Mouse (Mus musculus) intestine, embryonic 15.5 days (tissue): ENCODE measurements around the gene Rac1. TPM values are rescaled to one million over a fixed set of nuclear protein-coding genes. Genes with fewer than 3 reads are reported as not detected.

Experiments used
- ATAC-seq: fragments of 200-750 bp; cut with Nextera tagmentation; 2 replicates; pipeline ENCODE4 v1.8.0; 2017; ENCODE audit warnings: moderate TSS enrichment, moderate library complexity
- H3K27ac ChIP-seq: fragments of 300-500 bp; sonication (generic); 2 replicates; pipeline ENCODE4 v1.5.1; 2015; ENCODE audit warnings: mild to moderate bottlenecking, inconsistent platforms
- H3K27me3 ChIP-seq: fragments of 300-500 bp; sonication (generic); replicated peaks from 2 replicates; pipeline ENCODE4 v1.6.1; 2015; ENCODE audit warnings: inconsistent platforms
- H3K36me3 ChIP-seq: fragments of 300-500 bp; sonication (generic); 2 replicates; pipeline ENCODE4 v1.6.1; 2015; ENCODE audit warnings: inconsistent platforms
- H3K4me1 ChIP-seq: fragments of 300-500 bp; sonication (generic); replicated peaks from 2 replicates; pipeline ENCODE4 v1.6.1; 2015; ENCODE audit warnings: inconsistent platforms
- H3K4me2 ChIP-seq: fragments of 300-500 bp; sonication (generic); replicated peaks from 2 replicates; pipeline ENCODE4 v1.6.1; 2015; ENCODE audit warnings: mild to moderate bottlenecking, inconsistent platforms
- H3K4me3 ChIP-seq: fragments of 300-500 bp; sonication (generic); replicated peaks from 2 replicates; pipeline ENCODE4 v1.5.1; 2015; ENCODE audit warnings: inconsistent platforms
- H3K9ac ChIP-seq: fragments of 300-500 bp; sonication (generic); 2 replicates; pipeline ENCODE4 v1.6.1; 2015; ENCODE audit warnings: inconsistent platforms
- H3K9me3 ChIP-seq: fragments of 300-500 bp; sonication (generic); 2 replicates; pipeline ENCODE4 v1.6.1; 2016; ENCODE audit warnings: inconsistent platforms
- WGBS: fragments of 180-500 bp; shearing (Covaris S2); methylation state at CpG from one replicate; pipeline ENCODE4 v1.1.7; 2015; 5-methylcytosine and 5-hydroxymethylcytosine counted together
- polyA plus RNA-seq: library from polyadenylated mRNA; unstranded; fragments of >200 nt; fragmentation: Nextera tagmentation; extraction: Ambion mirVana; gene quantifications from 2 replicates; pipeline ENCODE4 v1.2.1, GENCODE M21; 2015

Rac1 gene
- polyA plus RNA-seq, 1 experiment from 2014 or later: 446 TPM

- H3K27ac ChIP-seq: no peak overlapping the region
- H3K4me3 ChIP-seq: no peak overlapping the region
- no peaks in the 10 kb centered on the region for H3K9me3 ChIP-seq
- no peak overlapping the region for H3K9ac ChIP-seq
- H3K4me1 ChIP-seq: no peaks in the 10 kb centered on the region
- WGBS: 92% methylated on average over 10 of the region's 10 CpGs
- H3K27me3 ChIP-seq: no peaks in the 10 kb centered on the region
- H3K4me2 ChIP-seq: no peak overlapping the region
- peaks cover 4% of the 10 kb centered on the region; the same call in 1 of the 2 replicates for H3K36me3 ChIP-seq
- no peak for ATAC-seq
Observed at GRCm38 (mm10) chr5:143487193-143487592, 40.6 kb downstream of the Rac1 start.

GRCm38 (mm10) chr5:143484955-143485354, 42.9 kb downstream of the Rac1 start:
- no peak overlapping the region for H3K4me3 ChIP-seq
- WGBS: 85% methylated on average over 5 of the region's 5 CpGs
- peaks cover 4% of the 10 kb centered on the region; the same call in 1 of the 2 replicates for H3K36me3 ChIP-seq
- H3K4me2 ChIP-seq: no peak overlapping the region
- H3K9me3 ChIP-seq: no peaks in the 10 kb centered on the region
- ATAC-seq: no peak
- H3K9ac ChIP-seq: no peak overlapping the region
- H3K27me3 ChIP-seq: no peaks in the 10 kb centered on the region
- H3K27ac ChIP-seq: no peak overlapping the region
- H3K4me1 ChIP-seq: no peaks in the 10 kb centered on the region

- no peak overlapping the region for H3K27ac ChIP-seq
- no peaks in the 10 kb centered on the region for H3K9me3 ChIP-seq
- no peaks in the 10 kb centered on the region for H3K27me3 ChIP-seq
- no peak overlapping the region for H3K9ac ChIP-seq
- H3K36me3 ChIP-seq: peaks cover 13% of the 10 kb centered on the region; the same call in 1 of the 2 replicates
- H3K4me3 ChIP-seq: no peak overlapping the region
- 83% methylated on average over 3 of the region's 3 CpGs for WGBS
- H3K4me2 ChIP-seq: no peak overlapping the region
- no peaks in the 10 kb centered on the region for H3K4me1 ChIP-seq
- no peak for ATAC-seq
Observed at GRCm38 (mm10) chr5:143477901-143478300, 49.9 kb downstream of the Rac1 start.

- H3K9ac ChIP-seq: no peak overlapping the region
- 92% methylated on average over 6 of the region's 6 CpGs for WGBS
- no peak overlapping the region for H3K27ac ChIP-seq
- H3K36me3 ChIP-seq: peaks cover 15% of the 10 kb centered on the region; the same call in 1 of the 2 replicates
- no peak overlapping the region for H3K4me3 ChIP-seq
- no peak overlapping the region for H3K4me2 ChIP-seq
- ATAC-seq: no peak
- no peaks in the 10 kb centered on the region for H3K27me3 ChIP-seq
- H3K4me1 ChIP-seq: no peaks in the 10 kb centered on the region
- H3K9me3 ChIP-seq: no peaks in the 10 kb centered on the region
Observed at GRCm38 (mm10) chr5:143476013-143476412, 51.8 kb downstream of the Rac1 start.

GRCm38 (mm10) chr5:143475153-143475844, 52.5 kb downstream of the Rac1 start:
- Histone ChIP-seq H3K4me3 (no peak overlapping the region), H3K4me2 (no peak overlapping the region), H3K27me3 (no peaks in the 10 kb centered on the region), H3K4me1 (no peaks in the 10 kb centered on the region), H3K27ac (no peak overlapping the region), H3K9ac (no peak overlapping the region), H3K36me3 (peaks cover 15% of the 10 kb centered on the region; the same call in 1 of the 2 replicates), H3K9me3 (no peaks in the 10 kb centered on the region)
- ATAC-seq: no peak
- WGBS: 89% methylated on average over 20 of the region's 20 CpGs

- Histone ChIP-seq H3K27ac (no peak overlapping the region), H3K4me2 (no peak overlapping the region), H3K36me3 (peaks cover 12% of the 10 kb centered on the region; the same call in 1 of the 2 replicates), H3K4me1 (no peaks in the 10 kb centered on the region), H3K4me3 (no peak overlapping the region), H3K9ac (no peak overlapping the region), H3K27me3 (no peaks in the 10 kb centered on the region), H3K9me3 (no peaks in the 10 kb centered on the region)
- WGBS: 87% methylated on average over 9 of the region's 9 CpGs
- no peak for ATAC-seq
Observed at GRCm38 (mm10) chr5:143471953-143472618, 55.8 kb downstream of the Rac1 start.

GRCm38 (mm10) chr5:143471165-143471546, 56.7 kb downstream of the Rac1 start:
- peaks cover 12% of the 10 kb centered on the region; the same call in 1 of the 2 replicates for H3K36me3 ChIP-seq
- no peaks in the 10 kb centered on the region for H3K27me3 ChIP-seq
- H3K27ac ChIP-seq: no peak overlapping the region
- no peaks in the 10 kb centered on the region for H3K9me3 ChIP-seq
- H3K4me3 ChIP-seq: no peak overlapping the region
- ATAC-seq: no peak
- no peaks in the 10 kb centered on the region for H3K4me1 ChIP-seq
- whole genome bisulfite sequencing: 91% methylated on average over 3 of the region's 3 CpGs
- H3K9ac ChIP-seq: no peak overlapping the region
- no peak overlapping the region for H3K4me2 ChIP-seq

- H3K4me2 ChIP-seq: no peak overlapping the region
- no peak for ATAC-seq
- H3K27me3 ChIP-seq: no peaks in the 10 kb centered on the region
- H3K4me1 ChIP-seq: no peaks in the 10 kb centered on the region
- peak overlapping the region; percentile 23; the same call in 1 of the 2 replicates for H3K27ac ChIP-seq
- H3K9me3 ChIP-seq: no peaks in the 10 kb centered on the region
- no peak overlapping the region for H3K4me3 ChIP-seq
- peaks cover 8% of the 10 kb centered on the region; the same call in 1 of the 2 replicates for H3K36me3 ChIP-seq
- no peak overlapping the region for H3K9ac ChIP-seq
- 65% methylated on average over 15 of the region's 15 CpGs for WGBS
Observed at GRCm38 (mm10) chr5:143470421-143471164, 57.2 kb downstream of the Rac1 start.

GRCm38 (mm10) chr5:143469628-143470027, 58.2 kb downstream of the Rac1 start:
- no peaks in the 10 kb centered on the region for H3K9me3 ChIP-seq
- H3K9ac ChIP-seq: no peak overlapping the region
- no peaks in the 10 kb centered on the region for H3K27me3 ChIP-seq
- no peak overlapping the region for H3K4me3 ChIP-seq
- 94% methylated on average over 8 of the region's 8 CpGs for WGBS
- H3K36me3 ChIP-seq: peaks cover 8% of the 10 kb centered on the region; the same call in 1 of the 2 replicates
- H3K4me1 ChIP-seq: no peaks in the 10 kb centered on the region
- no peak overlapping the region for H3K27ac ChIP-seq
- no peak overlapping the region for H3K4me2 ChIP-seq
- ATAC-seq: no peak

GRCm38 (mm10) chr5:143467931-143468330, 59.9 kb downstream of the Rac1 start:
- 0 out of 2 replicates have a peak, but pooled peaks cover 2% of the 10 kb centered on the region for H3K36me3 ChIP-seq
- no peaks in the 10 kb centered on the region for H3K27me3 ChIP-seq
- H3K4me3 ChIP-seq: no peak overlapping the region
- H3K9ac ChIP-seq: no peak overlapping the region
- WGBS: 91% methylated on average over 6 of the region's 6 CpGs
- H3K4me2 ChIP-seq: no peak overlapping the region
- ATAC-seq: no peak
- H3K9me3 ChIP-seq: no peaks in the 10 kb centered on the region
- H3K4me1 ChIP-seq: no peaks in the 10 kb centered on the region
- no peak overlapping the region for H3K27ac ChIP-seq

- no peak overlapping the region for H3K4me2 ChIP-seq
- no peak overlapping the region for H3K9ac ChIP-seq
- WGBS: 87% methylated on average over 23 of the region's 23 CpGs
- H3K4me1 ChIP-seq: no peaks in the 10 kb centered on the region
- peak; percentile 36; the same call in 1 of the 2 replicates for ATAC-seq
- no peak overlapping the region for H3K4me3 ChIP-seq
- H3K9me3 ChIP-seq: no peaks in the 10 kb centered on the region
- no peak overlapping the region for H3K27ac ChIP-seq
- H3K36me3 ChIP-seq: no peaks in the 10 kb centered on the region
- no peaks in the 10 kb centered on the region for H3K27me3 ChIP-seq
Observed at GRCm38 (mm10) chr5:143466891-143467669, 60.8 kb downstream of the Rac1 start.
